Mouse (Mus musculus) cerebellum, postnatal 14 days (tissue): ENCODE measurements around the gene Slc43a3.
"Not testable (repeated sequence)": the region's sequence is repeated elsewhere in the genome, so short reads cannot be mapped to it uniquely, and the experiment has no call there.

ENCODE experiments used
- DNase-seq, 2 experiments: peaks; one replicate each; pipeline ENCODE4 v3.0.0; 2021; ENCODE audit warnings: mixed read lengths in 2 of 2

The Slc43a3 gene

DNA sequence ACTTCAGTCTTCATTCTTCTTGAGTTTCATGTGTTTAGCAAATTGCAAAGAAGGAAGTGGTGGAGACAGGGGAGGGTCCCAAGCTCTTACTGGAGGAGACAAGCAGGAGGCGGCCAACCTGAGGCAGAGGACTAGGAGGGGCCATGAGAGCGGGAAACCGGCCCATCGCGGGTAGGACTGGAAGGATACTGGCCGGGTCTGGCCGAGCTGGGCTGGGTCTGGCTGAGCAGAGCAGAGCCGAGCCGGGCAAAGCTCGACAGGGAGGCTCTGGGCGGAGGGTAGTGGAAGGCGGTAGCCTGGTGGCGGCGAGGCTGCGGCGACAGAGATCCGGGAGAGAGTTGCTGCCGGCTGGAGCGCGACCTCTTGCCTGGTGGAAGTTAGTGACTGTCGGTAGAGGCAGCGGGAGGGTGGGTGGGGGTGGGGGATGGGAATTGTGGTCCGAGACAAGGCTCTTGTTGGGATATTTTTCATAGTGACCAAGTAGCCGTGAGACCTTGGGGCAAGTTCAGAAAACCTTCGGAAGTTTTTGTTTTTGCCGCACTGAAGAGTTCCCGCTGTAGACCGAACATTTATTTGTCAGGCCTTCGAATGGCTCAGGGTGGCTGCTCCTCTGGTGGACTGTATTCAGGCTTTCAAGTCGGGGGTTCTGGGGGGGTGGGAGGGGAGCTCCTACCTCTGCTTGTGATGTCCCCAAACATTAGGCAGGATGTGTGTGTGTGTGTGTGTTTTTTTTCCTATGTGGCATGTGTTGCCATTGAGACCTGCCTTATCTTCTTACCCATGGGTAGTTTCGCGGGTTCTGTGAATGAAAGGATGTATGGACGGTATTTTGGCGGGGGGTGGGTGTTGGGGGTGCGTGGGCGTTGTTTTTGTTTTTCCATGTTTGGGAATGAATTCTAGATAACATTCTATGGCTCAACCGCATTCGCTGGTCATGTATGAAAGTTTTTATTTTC, at the start of gene Slc43a3:
TSS of gene Slc43a3 (plus strand) at position 106 of the 956 bp plus-strand sequence.
- peak; percentile 25 to 30 for DNase-seq

- DNase-seq: peak in 1 of 2 experiments; percentile 48
Observed at GRCm38 (mm10) chr2:84886821-84887281, 49.5 kb upstream of the Slc43a3 start.

DNA sequence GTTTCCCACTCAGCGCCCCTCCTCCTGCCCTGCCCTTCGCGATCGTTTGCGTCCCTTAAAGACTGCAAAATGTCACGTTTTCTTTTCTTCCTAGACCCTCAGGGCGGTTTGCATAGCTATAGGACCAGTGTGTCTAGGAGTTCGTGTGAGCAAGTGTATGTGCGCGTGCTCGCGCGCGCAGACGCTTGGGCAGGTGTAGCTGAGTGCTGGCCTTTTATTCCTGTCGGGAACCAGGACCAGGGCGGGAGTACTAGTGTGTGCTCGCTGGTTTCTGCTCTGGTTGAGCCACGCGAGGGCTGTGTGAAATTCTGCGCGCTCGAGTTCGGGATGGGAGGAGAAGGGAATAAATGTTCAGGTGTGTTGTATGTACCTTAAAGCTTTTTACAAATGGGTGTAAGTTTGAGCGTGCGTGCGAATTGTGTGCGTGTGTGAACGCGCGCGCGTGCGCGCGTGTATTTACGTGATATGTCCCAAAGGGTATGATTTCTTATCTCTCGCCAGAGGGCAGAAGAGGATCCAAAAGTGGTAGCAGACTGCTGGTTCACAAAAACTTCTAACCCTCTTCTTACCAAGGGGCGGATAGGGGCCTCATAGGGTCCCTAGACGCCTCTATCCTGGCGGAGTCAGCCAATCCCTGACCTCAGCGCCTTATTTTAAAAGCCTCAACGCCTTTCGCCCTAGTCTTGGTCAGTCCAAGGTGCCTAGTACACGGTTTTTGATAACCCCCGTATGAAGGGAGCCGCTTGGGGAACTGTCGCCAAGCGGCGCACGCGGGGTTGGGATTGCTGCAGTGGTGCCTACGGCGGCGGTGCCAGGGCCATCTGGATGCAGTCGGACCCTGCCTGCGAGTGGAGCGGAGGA, 48.7 kb upstream of the Slc43a3 start:
- DNase-seq: peak; percentile 57 to 58

DNA sequence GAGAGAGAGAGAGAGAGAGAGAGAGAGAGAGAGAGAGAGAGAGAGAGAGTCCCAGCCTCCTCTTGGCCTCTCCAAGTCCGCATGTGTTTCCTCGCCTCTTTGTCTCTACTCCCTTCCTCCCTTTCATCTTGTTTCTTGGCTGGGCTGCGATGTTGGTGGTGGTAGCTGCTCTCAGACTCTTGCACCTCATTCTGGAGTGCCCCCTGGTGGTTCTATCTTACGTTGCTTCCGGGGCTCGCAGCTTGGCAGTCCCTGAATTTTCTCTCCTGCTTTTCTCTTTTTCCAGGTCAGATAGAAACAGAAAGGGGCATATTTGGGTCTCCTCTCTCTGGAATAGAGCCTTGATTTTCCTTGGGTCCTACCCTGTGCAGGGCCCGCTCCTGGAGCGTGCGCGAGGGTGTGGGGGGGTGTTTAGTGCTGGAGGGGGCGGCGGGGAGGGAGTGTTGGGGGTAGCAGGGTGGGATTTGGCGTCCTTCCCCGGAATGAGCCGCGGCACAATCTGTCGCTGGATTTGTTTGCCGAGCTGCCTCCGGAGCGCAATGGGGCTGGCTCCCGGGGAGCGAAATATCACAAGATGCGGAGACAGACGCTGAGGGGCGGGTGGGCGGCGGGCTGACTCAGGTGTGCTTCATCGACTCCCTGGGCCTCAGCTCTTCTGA, 47.6 kb upstream of the Slc43a3 start:
- peak; percentile 75 to 84 for DNase-seq

- DNase-seq: no peak
Observed at GRCm38 (mm10) chr2:84889316-84890044, 46.9 kb upstream of the Slc43a3 start.

- DNase-seq: peak; percentile 91 to 92
Observed at GRCm38 (mm10) chr2:84890045-84890340, 46.4 kb upstream of the Slc43a3 start.

DNA sequence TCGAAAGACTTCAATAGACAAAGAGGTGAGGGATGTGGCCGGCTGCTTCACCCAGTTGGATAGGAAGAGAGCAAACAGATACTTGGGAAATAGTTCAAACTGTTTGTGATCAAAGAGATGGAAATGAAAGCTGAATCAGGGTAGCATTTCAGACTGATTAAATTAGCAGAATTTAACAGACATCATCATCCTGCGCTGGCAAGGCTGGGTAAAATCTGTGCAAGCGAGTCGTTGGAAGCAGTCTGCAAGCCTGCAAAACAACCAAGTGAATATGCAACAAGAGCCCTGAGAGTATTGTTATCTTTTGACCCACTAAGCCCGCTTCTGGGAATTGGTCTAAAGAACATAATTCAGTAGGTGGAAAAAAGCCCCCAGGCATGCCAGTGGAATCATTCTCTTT, 43.0 kb upstream of the Slc43a3 start:
- DNase-seq: no peak

DNA sequence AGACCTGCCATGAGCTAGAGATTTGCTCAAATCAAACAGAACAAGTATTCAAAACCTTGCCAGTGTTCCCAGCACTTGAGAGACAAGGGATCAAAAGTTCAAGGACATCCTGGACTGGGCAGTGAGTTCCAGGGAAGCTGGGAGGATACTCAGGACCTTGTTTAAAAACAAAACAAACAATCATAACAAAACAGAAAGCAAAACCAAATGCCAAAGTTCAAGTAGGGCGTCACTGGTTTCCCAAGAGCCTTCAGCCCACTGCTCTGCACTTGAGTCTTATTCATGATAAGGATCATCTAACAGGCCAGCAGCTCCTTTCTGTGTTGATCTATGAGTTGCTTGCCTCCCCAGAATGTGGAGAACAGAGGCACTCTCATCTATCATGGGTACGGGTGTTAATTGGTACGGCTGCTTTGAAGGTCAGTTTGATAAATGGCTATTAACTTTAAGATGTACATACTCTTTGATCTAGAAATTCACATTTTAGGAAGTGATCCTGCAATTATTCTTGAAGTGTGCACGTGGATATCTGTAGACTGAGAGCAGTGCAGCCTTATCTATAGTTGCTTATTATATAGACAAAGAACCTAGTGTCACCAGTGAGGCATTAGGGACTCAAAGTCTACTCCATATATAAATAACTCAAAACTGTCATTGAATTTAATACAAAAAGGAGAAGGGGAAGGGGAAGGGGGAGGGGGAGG, 40.7 kb upstream of the Slc43a3 start:
- no peak for DNase-seq

GRCm38 (mm10) chr2:84896686-84897085, 39.7 kb upstream of the Slc43a3 start:
- not testable (repeated sequence) for DNase-seq

- DNase-seq: no peak
Observed at GRCm38 (mm10) chr2:84912722-84913121, 23.7 kb upstream of the Slc43a3 start.

- no peak for DNase-seq
Observed at GRCm38 (mm10) chr2:84913881-84914280, 22.5 kb upstream of the Slc43a3 start.

- no peak for DNase-seq
Observed at GRCm38 (mm10) chr2:84915330-84915729, 21.0 kb upstream of the Slc43a3 start.

GRCm38 (mm10) chr2:84916548-84917320, 19.6 kb upstream of the Slc43a3 start:
- no peak for DNase-seq

- no peak for DNase-seq
Observed at GRCm38 (mm10) chr2:84918188-84918587, 18.2 kb upstream of the Slc43a3 start.

DNA sequence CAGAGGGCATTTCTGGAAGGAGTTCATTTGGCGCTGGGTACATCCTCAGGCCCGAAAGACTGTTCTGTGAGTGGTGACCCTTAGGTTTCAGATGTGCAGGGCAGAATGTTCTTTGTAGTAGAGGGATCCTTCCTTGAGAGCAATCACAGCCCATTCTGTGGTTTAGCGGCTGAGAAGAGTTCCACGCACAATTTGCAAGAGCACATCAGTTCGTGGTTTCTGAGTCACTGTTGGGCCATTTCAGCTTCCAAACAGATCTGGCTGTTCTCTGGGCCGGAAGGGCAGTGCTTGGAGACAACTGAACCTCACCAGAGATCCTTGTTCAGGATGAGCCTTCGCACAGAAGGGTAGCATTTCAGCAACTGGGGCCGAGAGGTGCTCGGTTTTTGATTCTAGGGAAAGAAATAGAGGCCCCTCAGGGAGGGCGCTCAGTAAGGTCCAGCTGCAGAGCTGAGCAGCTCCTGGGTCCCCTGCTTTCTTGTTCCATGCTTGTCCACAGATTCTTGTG, 16.7 kb upstream of the Slc43a3 start:
- DNase-seq: no peak

- no peak for DNase-seq
Observed at GRCm38 (mm10) chr2:84930186-84930585, 6.2 kb upstream of the Slc43a3 start.

DNA sequence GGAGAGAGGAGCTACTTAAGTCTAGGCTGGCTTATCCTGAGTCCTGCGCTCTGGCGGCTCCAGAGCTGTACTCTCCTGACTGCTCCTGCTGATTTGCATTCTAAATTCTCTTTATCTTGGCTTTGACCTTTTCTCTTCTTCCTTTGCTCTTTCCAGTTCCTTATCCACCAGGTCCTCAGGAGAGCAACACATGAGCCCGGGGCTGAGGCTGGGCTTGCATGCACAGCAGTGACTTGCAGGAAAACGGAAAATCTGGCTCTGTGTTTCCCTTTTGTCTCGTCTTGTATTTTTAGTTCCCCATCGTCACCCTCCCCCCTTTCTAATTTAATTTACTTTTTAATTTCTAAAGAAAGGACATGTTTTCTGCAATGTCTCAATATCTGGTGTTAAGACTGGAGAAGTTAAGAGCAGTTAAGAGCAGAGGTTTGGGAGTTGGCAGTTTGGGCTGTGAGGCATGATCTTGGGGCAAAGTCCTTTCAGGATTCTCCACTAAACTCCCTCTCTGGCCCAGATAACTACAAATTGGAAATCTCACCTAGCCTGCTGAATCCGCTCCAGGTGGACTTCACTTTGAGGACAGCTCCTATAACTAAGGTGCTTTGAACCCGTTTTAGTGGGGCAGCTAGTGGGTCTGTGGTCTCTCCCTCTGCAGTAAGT, 2.3 kb upstream of the Slc43a3 start:
- no peak for DNase-seq

GRCm38 (mm10) chr2:84934649-84935007, 1.8 kb upstream of the Slc43a3 start:
- DNase-seq: no peak

GRCm38 (mm10) chr2:84935065-84935464, 1.3 kb upstream of the Slc43a3 start:
- DNase-seq: no peak

DNA sequence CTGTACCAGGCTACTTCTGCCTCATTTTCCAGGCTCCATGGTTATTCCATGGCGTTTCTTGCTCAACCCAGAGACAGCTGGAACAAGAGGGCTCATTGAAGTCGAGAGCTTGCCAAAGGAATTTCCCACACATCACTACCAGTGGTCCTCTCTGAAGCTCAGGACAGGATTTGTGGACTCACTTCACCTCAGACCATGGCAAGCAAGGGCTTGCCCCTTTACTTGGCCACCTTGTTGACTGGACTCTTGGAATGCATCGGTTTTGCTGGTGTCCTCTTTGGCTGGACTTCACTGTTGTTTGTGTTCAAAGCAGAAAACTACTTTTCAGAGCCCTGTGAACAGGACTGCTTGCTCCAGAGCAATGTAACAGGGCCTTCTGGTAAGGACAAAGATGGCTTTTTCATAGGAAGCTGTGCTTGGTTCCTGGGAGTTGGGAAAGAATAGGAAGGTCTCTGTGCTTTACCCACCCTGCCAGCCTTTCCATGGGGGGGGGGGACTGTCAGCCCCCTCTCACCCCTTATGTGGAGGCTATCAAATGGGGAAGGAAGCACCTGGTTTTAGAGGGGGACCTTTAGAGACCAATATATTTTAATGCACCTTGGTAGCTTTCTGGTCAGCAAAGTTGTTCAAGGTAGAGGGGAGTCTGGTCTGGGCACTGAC, 1.2 kb downstream of the Slc43a3 start:
- DNase-seq: no peak
